Comparison of ENCODE assay signal across 7 mouse cellular contexts in genomic region chr8:69887289-69888243, GRCm38 (mm10). TPM values are rescaled to one million over a fixed set of nuclear protein-coding genes. Genes with fewer than 3 reads are reported as not detected.
DNase-seq lines count a peak whose midpoint lies in the region; ATAC-seq lines count a peak whose summit lies in the region.

Gene Cilp2 (minus strand): TSS chr8:69887687.

- H3K27me3 ChIP-seq in heart, embryonic 10.5 days (ENCODE audit: insufficient read depth, poor library complexity, severe bottlenecking) = peaks cover 93% of the 10 kb centered on the region
- H3K27me3 ChIP-seq in kidney, embryonic 14.5 days (ENCODE audit: control insufficient read depth, insufficient read depth, low read length) = peaks cover 83% of the 10 kb centered on the region
- H3K27me3 ChIP-seq in stomach, embryonic 16.5 days (ENCODE audit: control insufficient read depth, insufficient read depth, low read length) = peaks cover 83% of the 10 kb centered on the region

- no peak within 1 kb of the TSS for H3K9ac ChIP-seq in kidney, embryonic 14.5 days (ENCODE audit: low read depth, low read length)
- H3K9ac ChIP-seq in stomach, embryonic 16.5 days (ENCODE audit: low read length) = 0 out of 2 replicates have a peak within 1 kb of the TSS, but pooled peaks have one; percentile 21

- no peak within 1 kb of the TSS for H3K27ac ChIP-seq in heart, embryonic 10.5 days
- no peak within 1 kb of the TSS for H3K27ac ChIP-seq in kidney, embryonic 14.5 days (ENCODE audit: low read depth, low read length)
- H3K27ac ChIP-seq in stomach, embryonic 16.5 days (ENCODE audit: low read length) = no peak within 1 kb of the TSS

- peaks cover 48% of the 10 kb centered on the region for H3K4me1 ChIP-seq in heart, embryonic 10.5 days
- peaks cover 22% of the 10 kb centered on the region for H3K4me1 ChIP-seq in kidney, embryonic 14.5 days (ENCODE audit: control insufficient read depth, insufficient read depth, low read length)
- peaks cover 21% of the 10 kb centered on the region for H3K4me1 ChIP-seq in stomach, embryonic 16.5 days (ENCODE audit: control insufficient read depth, insufficient read depth, low read length)

- peak within 1 kb of the TSS; percentile 38 for H3K4me2 ChIP-seq in kidney, embryonic 14.5 days (replicated peaks; ENCODE audit: low read depth, low read length)
- peak within 1 kb of the TSS; percentile 45 for H3K4me2 ChIP-seq in stomach, embryonic 16.5 days (ENCODE audit: low read depth, low read length)

- DNase-seq in CD4-positive, CD25-positive, alpha-beta regulatory T cell, adult 2 months (ENCODE audit: low read depth, low spot score) = peak; percentile 65
- DNase-seq in T-cell, adult 2 months (ENCODE audit: low spot score) = peak; percentile 37
- no peak for DNase-seq in heart, embryonic 10.5 days (ENCODE audit: low spot score)
- DNase-seq in lung, postnatal 36 days = peak; percentile 56
- no peak for DNase-seq in layer of hippocampus, adult 9-10 months (ENCODE audit: low spot score)

- H3K4me3 ChIP-seq in heart, embryonic 10.5 days = peak within 1 kb of the TSS; percentile 52
- peak within 1 kb of the TSS; percentile 31 for H3K4me3 ChIP-seq in kidney, embryonic 14.5 days (ENCODE audit: low read length)
- H3K4me3 ChIP-seq in stomach, embryonic 16.5 days (replicated peaks; ENCODE audit: low read length) = peak within 1 kb of the TSS; percentile 22

- peaks cover 8% of the 10 kb centered on the region for H3K36me3 ChIP-seq in heart, embryonic 10.5 days
- H3K36me3 ChIP-seq in kidney, embryonic 14.5 days (ENCODE audit: control insufficient read depth, insufficient read depth, low read length) = no peaks in the 10 kb centered on the region; the same call in 1 of the 2 replicates
- no peaks in the 10 kb centered on the region for H3K36me3 ChIP-seq in stomach, embryonic 16.5 days (ENCODE audit: control insufficient read depth, insufficient read depth, low read length)

- peak; percentile 16 for ATAC-seq in kidney, embryonic 14.5 days (ENCODE audit: low FRiP score, low TSS enrichment)
- ATAC-seq in stomach, embryonic 16.5 days (ENCODE audit: insufficient read depth, low FRiP score) = no peak

- H3K9me3 ChIP-seq in heart, embryonic 10.5 days = no peaks in the 10 kb centered on the region
- H3K9me3 ChIP-seq in kidney, embryonic 14.5 days (ENCODE audit: control insufficient read depth, low read length) = no peaks in the 10 kb centered on the region
- no peaks in the 10 kb centered on the region for H3K9me3 ChIP-seq in stomach, embryonic 16.5 days (replicated peaks; ENCODE audit: control insufficient read depth, low read length)

- 2% methylated on average over 60 of the region's 60 CpGs for WGBS in heart, embryonic 10.5 days
- WGBS in kidney, embryonic 14.5 days = under 1% methylated on average over 58 of the region's 60 CpGs
- WGBS in stomach, embryonic 16.5 days = under 1% methylated on average over 60 of the region's 60 CpGs

RNA-seq across cellular contexts. Expression of gene Cilp2, which starts in this region (rescaled TPM):
- polyA plus RNA-seq in heart, embryonic 10.5 days (2016; fragmentation: Nextera tagmentation; extraction: Ambion mirVana) = 0.48 and 0.63 TPM in 2 replicates
- 0.58 and 0.77 TPM in 2 replicates for polyA plus RNA-seq in kidney, embryonic 14.5 days (2014; fragmentation: Nextera tagmentation; extraction: Ambion mirVana)
- 0.37 and 0.59 TPM in 2 replicates for polyA plus RNA-seq in stomach, embryonic 16.5 days (2015; fragmentation: Nextera tagmentation; extraction: Ambion mirVana)

Comparison
In these comparisons a context has a peak if more than half of its experiments do, and no peak if none do; other contexts are left out.
1. Peak in ATAC-seq, H3K4me3 ChIP-seq and H3K4me2 ChIP-seq in kidney, embryonic 14.5 days; RNA of the gene not detected or under 1 TPM.
2. DNase-seq: peak in CD4-positive, CD25-positive, alpha-beta regulatory T cell, adult 2 months (single experiment), T-cell, adult 2 months (single experiment) and lung, postnatal 36 days (single experiment); none in heart, embryonic 10.5 days (single experiment) and layer of hippocampus, adult 9-10 months (single experiment).
3. Peak in every context shown above with its lines, with median percentiles within 50 percentile points of each other: H3K4me3 ChIP-seq.